ENCODE assay signal across 14 mouse cellular contexts in the genomic region with DNA sequence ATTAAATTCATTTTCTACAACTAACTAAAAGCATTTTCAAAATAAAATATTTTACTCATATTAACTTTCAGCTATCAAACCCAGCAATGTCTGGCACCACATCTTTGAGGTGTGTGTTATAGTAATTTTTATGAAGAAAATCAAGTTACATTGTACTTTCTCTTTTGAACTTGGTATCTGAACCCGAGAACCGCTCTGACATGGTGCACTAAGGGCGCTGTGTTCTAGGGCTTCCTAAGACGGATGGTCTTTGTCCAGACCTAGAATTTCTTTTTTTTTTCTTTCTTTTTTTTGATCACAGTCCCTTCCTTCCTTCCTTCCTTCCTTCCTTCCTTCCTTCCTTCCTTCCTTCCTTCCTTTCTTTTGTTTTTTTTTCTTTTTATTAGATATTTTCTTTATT. TPM values are rescaled to one million over a fixed set of nuclear protein-coding genes. Genes with fewer than 3 reads are reported as not detected.
DNase-seq lines count a peak whose midpoint lies in the region; ATAC-seq and TF ChIP-seq lines count a peak whose summit lies in the region.
"Had no signal": no experiment of that assay in that cellular context is flagged by ENCODE, and none has a peak within 500 bp of the region (broad histone marks: within the 10 kb centered on the region; RNA-seq: fewer than 3 reads in every experiment).

No protein-coding gene starts in this region.

- no peak for ATAC-seq in kidney, embryonic 16.5 days (ENCODE audit: low FRiP score, low TSS enrichment)
- ATAC-seq: forebrain, postnatal 0 days had no signal

- peaks cover 3% of the 10 kb centered on the region; the same call in 1 of the 2 replicates for H3K9me3 ChIP-seq in kidney, embryonic 16.5 days (ENCODE audit: low read length)
- H3K9me3 ChIP-seq: embryonic facial prominence, embryonic 13.5 days; neural tube, embryonic 12.5 days had no signal

- no peak overlapping the region for H3K9ac ChIP-seq in kidney, embryonic 16.5 days (replicated peaks; ENCODE audit: low read length)
- H3K9ac ChIP-seq: embryonic facial prominence, embryonic 13.5 days; forebrain, postnatal 0 days; neural tube, embryonic 12.5 days had no signal

- no peak overlapping the region for H3K4me3 ChIP-seq in kidney, adult 2 months (ENCODE audit: insufficient read depth, low read depth, low read length)
- H3K4me3 ChIP-seq in kidney, embryonic 16.5 days (ENCODE audit: low read length): no peak overlapping the region
- H3K4me3 ChIP-seq: embryonic facial prominence, embryonic 13.5 days; neural tube, embryonic 12.5 days had no signal

- no peaks in the 10 kb centered on the region for H3K4me1 ChIP-seq in kidney, adult 2 months (ENCODE audit: control insufficient read depth, insufficient read depth, low read length)
- no peaks in the 10 kb centered on the region for H3K4me1 ChIP-seq in kidney, embryonic 16.5 days (ENCODE audit: insufficient read depth, low read length)
- H3K4me1 ChIP-seq: embryonic facial prominence, embryonic 13.5 days; neural tube, embryonic 12.5 days had no signal

- H3K27ac ChIP-seq in kidney, adult 2 months (ENCODE audit: insufficient read depth, low read depth, low read length): no peak overlapping the region
- H3K27ac ChIP-seq in kidney, embryonic 16.5 days (ENCODE audit: low read length): no peak overlapping the region
- H3K27ac ChIP-seq: embryonic facial prominence, embryonic 13.5 days; kidney, postnatal 0 days; neural tube, embryonic 12.5 days had no signal

- TF ChIP-seq POLR2A in kidney, adult 2 months (IDR thresholded peaks at IDR 0.05; ENCODE audit: low read depth, low read length): no peak

- intact Hi-C loops in left cerebral cortex, postnatal 4 days (cut with DNase I): no loop called here

- no peak overlapping the region for H3K4me2 ChIP-seq in kidney, embryonic 16.5 days (replicated peaks; ENCODE audit: low read depth, low read length)
- H3K4me2 ChIP-seq: embryonic facial prominence, embryonic 13.5 days; liver, embryonic 11.5 days; neural tube, embryonic 12.5 days had no signal

- no peaks in the 10 kb centered on the region for H3K36me3 ChIP-seq in kidney, adult 2 months (ENCODE audit: control insufficient read depth, insufficient read depth, low read length)
- no peaks in the 10 kb centered on the region for H3K36me3 ChIP-seq in kidney, embryonic 16.5 days (ENCODE audit: insufficient read depth, low read length)
- H3K36me3 ChIP-seq: embryonic facial prominence, embryonic 13.5 days; neural tube, embryonic 12.5 days had no signal

- H3K27me3 ChIP-seq in kidney, adult 2 months (replicated peaks; ENCODE audit: control insufficient read depth, insufficient read depth, low read length): no peaks in the 10 kb centered on the region
- H3K27me3 ChIP-seq in kidney, embryonic 16.5 days (ENCODE audit: insufficient read depth, low read length): no peaks in the 10 kb centered on the region
- H3K27me3 ChIP-seq: embryonic facial prominence, embryonic 13.5 days; neural tube, embryonic 12.5 days had no signal

- peak; percentile 64 for DNase-seq in adrenal gland, postnatal 14 days
- DNase-seq in adrenal gland, adult 2 months: no peak
- peak; percentile 35 for DNase-seq in kidney, adult 2 months
- peak; percentile 23 to 44 for DNase-seq in right cerebral cortex, adult 2 months (ENCODE audit: low spot score in 2 of 2)
- no peak for DNase-seq in right cerebral cortex, postnatal 36 days (ENCODE audit: low spot score in 2 of 2)
- peak; percentile 47 for DNase-seq in left cerebral cortex, postnatal 4 days
- no peak for DNase-seq in spleen, postnatal 4 days (ENCODE audit: low spot score in 2 of 2)
- DNase-seq: forebrain, postnatal 0 days had no signal

- no peak for TF ChIP-seq CTCF in kidney, adult 2 months (conservative IDR thresholded peaks at IDR 0.05; ENCODE audit: insufficient read depth, insufficient read length, low read depth, low read length)

- 96% methylated on average over 4 of the region's 4 CpGs for WGBS in kidney, adult 2 months
- WGBS in kidney, embryonic 16.5 days: 93% methylated on average over 4 of the region's 4 CpGs

RNA-seq across cellular contexts. Expression of gene Lect2, which starts 8.5 kb away (rescaled TPM):
- 1.3 and 46.7 TPM in 2 replicates for total RNA-seq in adrenal gland, postnatal 14 days (2021)
- total RNA-seq in adrenal gland, adult 2 months (2021): under 1 TPM in 1 of 2 experiments, not detected in 1; 0.49 TPM
- polyA plus RNA-seq in adrenal gland, adult 2 months (2012; rRNA removed): not detected in 2 replicates
- polyA plus RNA-seq in kidney, adult 2 months (2012; rRNA removed): 0.19 TPM in 2 replicates
- polyA plus RNA-seq in kidney, embryonic 16.5 days (2015; fragmentation: Nextera tagmentation; extraction: Ambion mirVana): 1.1 and 1.2 TPM in 2 replicates
- total RNA-seq in left cerebral cortex, postnatal 4 days (2021): not detected
- total RNA-seq: forebrain, postnatal 0 days; heart, postnatal 10 days had no signal
- polyA plus RNA-seq: embryonic facial prominence, embryonic 13.5 days; forebrain, postnatal 0 days; neural tube, embryonic 12.5 days had no signal

RNA-seq across cellular contexts. Expression of gene Fbxl21, which starts 17.6 kb away (rescaled TPM):
- total RNA-seq in adrenal gland, postnatal 14 days (2021): 2.7 and 3.0 TPM in 2 replicates
- 1 to 10 TPM; 4.0 to 6.5 TPM for total RNA-seq in adrenal gland, adult 2 months (2021)
- 1.5 and 2.9 TPM in 2 replicates for polyA plus RNA-seq in adrenal gland, adult 2 months (2012; rRNA removed)
- polyA plus RNA-seq in kidney, adult 2 months (2012; rRNA removed): 3.6 and 4.1 TPM in 2 replicates
- polyA plus RNA-seq in kidney, embryonic 16.5 days (2015; fragmentation: Nextera tagmentation; extraction: Ambion mirVana): 2.0 and 2.8 TPM in 2 replicates
- 1 to 10 TPM; 4.4 to 5.8 TPM for total RNA-seq in left cerebral cortex, postnatal 4 days (2021)

RNA-seq across cellular contexts. Expression of gene Il9, which starts 57.8 kb away (rescaled TPM):
- total RNA-seq in adrenal gland, postnatal 14 days (2021): not detected in 2 replicates
- total RNA-seq in adrenal gland, adult 2 months (2021): not detected
- polyA plus RNA-seq in adrenal gland, adult 2 months (2012; rRNA removed): not detected in 2 replicates
- not detected in 2 replicates for polyA plus RNA-seq in kidney, adult 2 months (2012; rRNA removed)
- not detected in 2 replicates for polyA plus RNA-seq in kidney, embryonic 16.5 days (2015; fragmentation: Nextera tagmentation; extraction: Ambion mirVana)
- total RNA-seq in left cerebral cortex, postnatal 4 days (2021): not detected
- total RNA-seq: forebrain, postnatal 0 days; heart, postnatal 10 days had no signal
- polyA plus RNA-seq: embryonic facial prominence, embryonic 13.5 days; forebrain, postnatal 0 days; kidney, postnatal 0 days; liver, embryonic 11.5 days; neural tube, embryonic 12.5 days had no signal

Comparison
In these comparisons a context has a peak if more than half of its experiments do, and no peak if none do; other contexts are left out.
1. DNase-seq: peak in adrenal gland, postnatal 14 days (single experiment), kidney, adult 2 months (single experiment), right cerebral cortex, adult 2 months (2 of 2) and left cerebral cortex, postnatal 4 days (single experiment); none in adrenal gland, adult 2 months (single experiment), right cerebral cortex, postnatal 36 days (0 of 2) and spleen, postnatal 4 days (0 of 2).